Mouse (Mus musculus) urinary bladder, postnatal 25 days (tissue): ENCODE measurements around the gene Selenon.

ENCODE experiments used
- DNase-seq: peaks from one replicate; pipeline ENCODE4 v3.0.0; 2022; ENCODE audit warnings: low spot score

The Selenon gene

GRCm38 (mm10) chr4:134577281-134577680, 25.3 kb upstream of the Selenon start:
- DNase-seq = no peak

GRCm38 (mm10) chr4:134575486-134575885, 23.5 kb upstream of the Selenon start:
- no peak for DNase-seq

GRCm38 (mm10) chr4:134572449-134573300, 20.7 kb upstream of the Selenon start:
- DNase-seq = no peak

- no peak for DNase-seq
Observed at GRCm38 (mm10) chr4:134570704-134571451, 18.9 kb upstream of the Selenon start.

- DNase-seq = no peak
Observed at GRCm38 (mm10) chr4:134569831-134570230, 17.9 kb upstream of the Selenon start.

GRCm38 (mm10) chr4:134569205-134569604, 17.2 kb upstream of the Selenon start:
- no peak for DNase-seq

GRCm38 (mm10) chr4:134567377-134568226, 15.6 kb upstream of the Selenon start:
- DNase-seq = no peak

- DNase-seq = no peak
Observed at GRCm38 (mm10) chr4:134564093-134564492, 12.1 kb upstream of the Selenon start.

GRCm38 (mm10) chr4:134563624-134564023, 11.7 kb upstream of the Selenon start:
- no peak for DNase-seq

GRCm38 (mm10) chr4:134562014-134562413, 10.0 kb upstream of the Selenon start:
- DNase-seq = no peak

- no peak for DNase-seq
Observed at GRCm38 (mm10) chr4:134560699-134561098, 8.7 kb upstream of the Selenon start.

GRCm38 (mm10) chr4:134559154-134559553, 7.2 kb upstream of the Selenon start:
- DNase-seq = no peak

- no peak for DNase-seq
Observed at GRCm38 (mm10) chr4:134558570-134559113, 6.7 kb upstream of the Selenon start.

- no peak for DNase-seq
Observed at GRCm38 (mm10) chr4:134557626-134558249, 5.8 kb upstream of the Selenon start.

- DNase-seq = no peak
Observed at GRCm38 (mm10) chr4:134555956-134556580, 4.1 kb upstream of the Selenon start.

GRCm38 (mm10) chr4:134553631-134554030, 1.7 kb upstream of the Selenon start:
- DNase-seq = no peak

- no peak for DNase-seq
Observed at GRCm38 (mm10) chr4:134549899-134550298, 2.1 kb downstream of the Selenon start.

GRCm38 (mm10) chr4:134548169-134548938, 3.6 kb downstream of the Selenon start:
- no peak for DNase-seq

- DNase-seq = peak; percentile 54
Observed at GRCm38 (mm10) chr4:134546814-134547705, 4.9 kb downstream of the Selenon start.
